Mouse (Mus musculus) thymus, postnatal 10 days (tissue): ENCODE results near the gene Msx1.
"Not testable (repeated sequence)": the region's sequence is repeated elsewhere in the genome, so short reads cannot be mapped to it uniquely, and the experiment has no call there.

Experiments
- DNase-seq, 2 experiments: peaks; one replicate each; pipeline ENCODE4 v3.0.0; 2021; ENCODE audit warnings: low spot score in 2 of 2

Gene Msx1

DNA sequence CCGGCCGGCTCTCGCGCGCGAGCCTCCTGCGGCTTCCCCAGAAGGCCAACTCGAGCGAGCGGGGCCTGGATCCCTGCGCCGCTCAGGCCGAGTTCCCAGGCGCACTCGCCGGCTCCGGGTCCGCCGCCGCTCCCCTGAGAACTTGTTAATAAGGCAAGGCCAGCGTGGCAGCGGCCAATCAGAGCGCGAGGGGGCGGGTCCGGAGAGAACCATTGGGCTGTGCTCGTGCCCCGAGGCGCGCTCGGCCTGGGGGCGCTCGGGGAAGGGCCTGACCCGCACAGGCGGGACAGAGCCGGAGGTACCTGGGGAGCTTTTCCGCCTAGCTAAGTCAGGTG, at the start of gene Msx1:
Gene Msx1 (minus strand): TSS at position 123 of the 335 bp plus-strand sequence.
- no peak for DNase-seq

DNA sequence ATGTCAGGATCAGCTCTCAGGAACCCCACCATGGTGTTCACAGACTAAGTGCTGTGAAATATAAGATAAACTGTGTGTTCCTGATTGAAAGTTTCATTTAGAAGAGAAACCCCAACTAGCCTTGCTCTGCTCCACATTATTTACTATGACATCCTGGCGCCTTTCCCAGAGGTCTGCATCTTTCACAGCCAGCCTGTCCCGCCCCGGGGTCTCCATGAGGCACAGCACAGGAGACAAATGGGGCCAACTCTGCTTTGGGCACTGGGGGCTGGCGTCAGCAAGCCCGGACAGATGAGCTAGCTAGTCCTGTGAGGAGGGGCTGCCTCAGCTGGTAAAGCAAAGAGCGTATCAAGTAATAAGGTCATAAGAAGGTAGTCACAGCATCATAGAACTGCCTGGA, 41.1 kb upstream of the Msx1 start:
- DNase-seq: no peak

DNA sequence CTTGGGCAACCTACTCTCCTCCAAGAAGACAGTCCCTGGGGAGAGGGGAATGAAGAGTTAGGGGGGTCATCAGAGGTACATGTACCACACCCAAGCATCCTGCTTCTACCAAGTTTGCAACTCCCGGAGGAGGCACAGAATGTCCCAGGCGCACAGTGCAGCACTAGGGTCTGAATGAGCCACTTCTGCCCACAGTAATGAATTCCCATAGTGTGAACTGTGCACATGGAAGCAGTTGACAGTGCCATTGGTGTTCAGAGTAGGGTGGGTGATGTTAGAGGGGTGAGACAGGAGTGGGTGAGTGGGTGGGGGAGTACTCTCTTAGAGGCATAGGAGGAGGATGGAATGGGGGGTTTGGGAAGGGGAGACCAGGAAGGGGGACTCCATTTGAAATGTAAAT, 39.9 kb upstream of the Msx1 start:
- DNase-seq: no peak

DNA sequence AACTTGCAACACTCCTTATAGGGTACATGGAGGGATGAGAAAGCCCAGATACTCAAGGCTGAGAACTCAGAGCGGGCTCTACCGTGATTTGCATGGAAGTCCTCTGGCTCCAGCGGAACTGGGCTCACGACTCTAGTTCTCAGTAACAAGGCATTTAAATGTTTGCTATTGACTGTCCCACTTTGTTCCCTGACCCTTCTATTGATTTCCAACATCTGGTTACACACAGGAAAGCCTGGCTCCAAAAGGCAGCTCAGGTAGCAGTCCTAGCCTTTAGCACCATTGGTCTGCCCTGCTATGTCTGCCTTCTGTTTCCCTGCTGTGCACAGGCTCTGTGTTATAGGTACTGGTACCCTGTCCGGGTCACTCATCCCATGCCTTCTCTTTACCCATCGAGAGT, 36.5 kb upstream of the Msx1 start:
- DNase-seq: no peak

DNA sequence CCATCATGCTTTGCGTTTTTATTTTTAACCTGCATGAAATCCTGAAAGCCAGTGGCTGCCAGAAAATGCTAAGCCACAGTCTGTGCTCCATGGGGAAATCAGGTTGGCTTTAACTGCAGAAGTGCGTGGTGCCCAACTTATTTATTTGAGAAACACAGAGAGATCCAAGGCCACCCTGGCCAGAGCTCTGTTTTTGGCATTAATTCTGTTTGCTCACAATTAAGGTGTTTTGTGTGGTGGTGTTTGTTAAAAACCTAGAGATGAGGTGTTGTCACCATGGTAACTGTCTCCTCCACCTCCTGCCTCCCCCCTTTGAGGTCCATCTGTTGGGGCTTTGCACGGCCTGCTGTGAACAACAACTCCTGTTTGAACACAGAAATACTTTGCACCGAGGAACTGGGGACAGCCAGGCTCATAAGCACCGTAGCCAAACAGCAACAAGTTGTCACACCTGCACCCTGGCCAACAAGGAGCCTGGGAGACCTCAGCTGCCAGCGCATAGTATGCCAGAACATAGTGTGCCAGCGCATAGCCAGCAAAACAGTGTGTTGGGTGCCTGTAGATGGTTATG, 35.9 kb upstream of the Msx1 start:
- no peak for DNase-seq

DNA sequence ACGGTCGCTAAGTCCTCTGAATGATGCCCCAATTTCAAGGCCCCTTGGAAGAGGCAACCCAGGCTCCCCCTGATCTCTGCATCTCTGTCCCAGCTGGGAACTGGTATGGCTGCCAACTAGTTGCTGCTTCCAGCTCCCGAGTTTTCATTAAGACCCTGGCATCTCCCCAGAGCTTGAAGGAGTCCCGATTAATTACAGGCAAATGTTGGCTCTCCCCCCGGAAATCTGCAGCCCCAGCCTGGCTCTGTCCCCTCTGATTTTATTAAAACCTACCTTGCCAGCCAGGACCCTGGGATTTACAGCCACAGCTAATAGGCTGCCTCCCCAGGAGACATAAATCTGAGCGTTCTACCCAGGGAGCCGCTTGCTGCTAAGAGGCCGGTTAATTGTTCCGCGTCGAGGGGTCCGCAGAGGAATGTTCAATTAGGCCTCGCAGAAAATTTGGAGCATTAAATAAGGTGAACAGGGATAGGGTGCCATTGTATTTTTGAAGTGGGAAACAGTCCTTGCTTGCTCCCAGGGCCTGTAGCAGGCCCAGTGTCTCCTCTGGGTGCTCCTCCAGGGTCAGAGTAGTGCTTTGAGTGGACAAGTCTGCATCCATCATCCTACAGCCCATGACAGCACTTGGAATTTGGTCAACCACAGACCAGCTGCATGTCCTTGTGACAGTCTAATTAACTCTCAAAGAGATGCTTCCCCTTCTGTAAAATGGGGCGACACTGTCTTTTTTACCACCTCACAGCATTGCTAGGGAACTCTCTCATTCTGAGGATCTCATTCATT, 33.6 kb upstream of the Msx1 start:
- no peak for DNase-seq

DNA sequence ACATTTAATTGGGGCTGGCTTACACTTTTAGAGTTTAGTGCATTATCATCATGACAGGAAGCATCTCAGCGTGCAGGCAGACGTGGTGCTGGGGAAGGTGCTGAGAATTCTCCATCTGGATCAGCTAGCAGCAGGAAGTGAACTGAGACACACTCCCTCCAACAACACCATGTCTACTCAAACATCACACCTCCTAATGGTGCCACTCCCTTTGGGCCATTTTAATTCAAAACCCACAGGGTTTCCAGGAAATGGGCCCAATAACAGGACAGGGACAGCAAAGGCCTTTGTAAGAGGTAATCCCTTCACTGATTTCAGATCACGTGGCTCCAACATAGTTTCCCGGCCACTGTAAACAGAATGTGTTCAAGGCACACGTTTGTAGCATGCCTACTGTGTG, 31.7 kb upstream of the Msx1 start:
- DNase-seq: no peak

DNA sequence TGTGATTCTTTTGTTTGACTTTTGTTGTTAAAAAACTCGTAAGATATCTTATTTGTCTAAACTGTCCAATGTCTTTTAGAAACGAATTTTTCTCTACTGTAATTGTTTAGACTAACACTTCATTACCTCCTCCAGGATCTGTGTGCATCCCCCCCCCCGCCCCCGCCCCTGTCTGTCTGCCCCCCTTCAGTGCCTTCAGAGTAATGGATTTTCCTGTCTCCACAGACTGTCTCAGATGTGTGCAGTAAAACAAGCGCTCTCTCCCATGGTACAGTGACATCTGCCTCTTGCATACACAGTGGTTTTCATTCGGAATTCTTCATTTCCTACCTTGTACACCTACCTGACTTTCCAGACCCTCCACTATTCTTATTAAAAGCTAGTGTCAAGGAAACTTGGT, 29.9 kb upstream of the Msx1 start:
- DNase-seq: no peak

DNA sequence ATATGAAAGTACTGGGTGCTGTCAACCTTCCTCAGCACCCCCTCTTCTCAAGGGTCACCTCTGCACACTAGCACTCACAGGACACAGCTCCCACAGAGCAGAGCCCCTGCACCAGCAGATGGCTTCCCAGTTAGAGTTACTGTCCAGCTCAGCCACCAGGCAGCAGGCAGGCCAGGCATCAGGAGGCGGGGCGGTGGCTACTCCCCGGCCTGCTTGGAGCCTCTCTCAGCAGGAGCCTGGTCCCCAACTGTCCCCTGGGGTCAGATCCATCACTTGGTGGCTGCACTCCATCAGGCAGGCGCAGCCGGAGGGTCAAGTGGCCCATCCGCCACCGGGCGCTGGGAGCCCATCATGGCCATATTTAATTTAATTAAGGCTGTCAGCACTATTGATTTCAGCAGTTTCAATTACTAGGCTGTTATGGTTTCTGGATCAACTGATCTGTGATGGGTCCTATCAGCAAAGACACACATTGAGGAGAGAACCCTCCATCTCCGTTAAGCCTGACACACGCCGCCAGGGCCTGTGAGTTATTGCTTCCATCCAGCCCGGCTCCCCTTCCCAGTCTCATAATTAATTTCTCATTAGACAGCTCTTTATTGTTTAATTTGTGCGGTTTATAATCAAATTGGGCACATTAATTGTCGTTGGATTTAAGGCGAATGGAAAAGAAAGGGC, 27.1 kb upstream of the Msx1 start:
- DNase-seq: no peak

DNA sequence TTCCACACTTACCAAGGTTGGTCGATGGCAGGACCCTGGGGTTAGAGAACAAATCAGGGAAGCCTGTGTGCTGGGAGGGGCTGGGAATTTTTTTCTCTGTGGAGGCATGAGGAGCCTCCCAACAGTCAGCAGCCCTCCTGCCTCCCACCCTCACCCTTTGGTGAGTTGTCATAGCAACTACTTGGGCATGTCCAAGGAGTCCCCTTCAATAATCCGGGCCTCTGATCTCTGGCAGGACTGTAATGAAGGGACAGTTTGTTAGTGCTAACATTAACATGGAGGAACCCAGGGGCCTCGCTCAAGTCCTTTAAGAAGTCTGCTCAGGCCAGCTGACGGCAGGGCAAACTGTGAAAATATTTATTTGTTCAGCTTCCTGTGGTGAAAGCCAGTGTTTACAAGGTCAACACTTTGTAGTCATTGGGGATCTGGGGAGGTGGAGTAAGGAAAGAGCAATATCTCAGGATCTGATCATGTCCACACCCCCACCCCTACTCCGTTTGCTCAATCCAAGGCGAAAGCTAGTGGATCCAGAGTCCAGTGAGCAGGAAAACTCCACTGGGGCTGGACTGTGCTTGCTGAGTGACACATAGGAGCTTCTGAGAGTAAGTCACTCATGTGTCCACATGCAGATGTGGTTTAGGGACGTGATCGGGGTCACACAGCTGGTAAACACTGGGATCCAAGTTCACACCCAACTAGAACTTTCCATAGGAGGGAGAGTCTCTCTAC, 24.8 kb upstream of the Msx1 start:
- DNase-seq: no peak

DNA sequence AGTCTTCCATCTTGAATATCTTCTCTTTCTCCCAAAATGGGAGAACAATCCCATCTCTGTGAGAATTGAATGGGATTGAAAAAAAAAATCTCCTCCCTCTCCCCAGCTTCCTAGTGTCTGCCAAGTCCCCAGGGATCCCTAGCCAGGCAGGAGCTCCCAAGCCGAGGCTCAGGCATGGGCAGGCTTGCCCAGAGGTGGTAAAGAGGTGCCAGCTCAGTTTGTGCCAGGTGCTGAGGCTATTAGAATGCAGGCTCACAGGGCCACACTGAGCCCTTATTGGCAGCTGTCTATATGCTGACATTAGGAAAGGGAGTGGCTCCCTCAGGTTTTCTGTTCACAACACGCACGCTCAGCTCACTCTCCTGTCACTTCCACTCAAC, 11.9 kb upstream of the Msx1 start:
- DNase-seq: no peak

DNA sequence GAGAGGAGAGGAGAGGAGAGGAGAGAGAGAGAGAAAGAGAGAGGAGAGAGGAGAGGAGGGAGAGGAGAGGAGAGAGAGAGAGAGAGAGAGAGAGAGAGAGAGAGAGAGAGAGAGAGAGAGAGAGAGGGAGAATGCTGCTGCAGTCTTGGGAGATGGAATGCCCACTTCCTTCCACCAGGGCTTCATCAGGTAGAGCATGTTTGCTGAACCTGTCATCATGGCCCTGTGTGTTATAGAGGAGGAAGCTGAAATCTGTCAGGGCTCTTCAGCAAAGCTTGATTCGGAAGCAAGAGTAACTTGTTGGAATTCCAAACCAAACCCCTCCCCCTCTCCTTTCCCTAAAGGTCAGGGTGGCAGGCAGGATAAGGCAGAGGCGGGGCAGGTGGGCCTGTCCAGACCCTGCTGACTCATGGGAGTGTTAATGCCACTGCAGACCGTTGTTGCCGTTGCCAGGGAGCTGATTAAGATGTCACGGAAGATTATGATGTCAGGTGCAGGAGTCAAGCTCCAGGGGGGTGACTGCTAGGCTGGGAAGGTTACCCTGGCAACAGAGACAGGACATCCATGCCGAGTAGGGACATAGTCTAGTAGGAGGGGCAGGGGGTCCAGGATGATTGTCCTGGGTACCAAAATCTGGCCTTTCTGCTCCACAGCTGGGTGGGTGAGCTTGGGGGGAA, 11.3 kb upstream of the Msx1 start:
- no peak for DNase-seq

DNA sequence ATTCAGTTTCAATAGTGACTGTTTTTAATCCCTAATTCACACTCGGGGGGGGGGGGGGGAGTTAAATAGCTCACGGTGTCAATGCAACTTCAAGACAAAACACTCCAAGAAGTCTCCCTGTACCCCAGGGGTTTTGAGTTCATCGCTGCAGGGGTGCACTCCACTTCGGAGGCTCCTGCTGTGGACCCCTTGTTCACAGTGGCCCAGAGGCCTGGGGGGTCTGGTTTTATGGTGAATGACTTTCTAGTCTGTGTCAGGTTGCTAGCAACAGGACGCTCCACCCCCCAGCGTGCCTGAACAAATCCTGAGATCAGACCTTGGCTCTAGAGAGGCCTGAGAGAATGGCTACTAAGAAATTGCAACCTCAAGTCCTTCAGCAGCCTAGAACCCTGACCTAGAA, 8.4 kb upstream of the Msx1 start:
- DNase-seq: no peak

DNA sequence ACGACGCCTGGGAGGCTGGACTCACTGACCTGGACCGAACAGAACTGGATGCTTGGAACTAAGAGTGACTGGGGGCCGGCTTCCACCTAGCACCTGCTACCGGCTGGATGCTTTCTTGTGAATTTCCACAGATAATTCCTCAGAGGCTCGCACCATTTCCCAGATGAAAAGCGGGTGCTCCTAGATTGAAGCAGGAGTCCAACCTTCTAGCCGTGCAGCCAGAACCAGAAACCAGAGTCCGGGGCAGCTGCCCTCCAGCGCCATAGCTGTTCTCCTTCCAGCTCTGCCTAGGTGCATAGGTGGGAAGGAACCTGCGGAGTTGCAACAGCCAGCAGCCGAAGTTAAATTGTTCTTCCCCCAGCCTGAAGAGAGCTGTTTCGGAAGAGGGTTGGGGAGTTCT, 7.6 kb upstream of the Msx1 start:
- DNase-seq: no peak

DNA sequence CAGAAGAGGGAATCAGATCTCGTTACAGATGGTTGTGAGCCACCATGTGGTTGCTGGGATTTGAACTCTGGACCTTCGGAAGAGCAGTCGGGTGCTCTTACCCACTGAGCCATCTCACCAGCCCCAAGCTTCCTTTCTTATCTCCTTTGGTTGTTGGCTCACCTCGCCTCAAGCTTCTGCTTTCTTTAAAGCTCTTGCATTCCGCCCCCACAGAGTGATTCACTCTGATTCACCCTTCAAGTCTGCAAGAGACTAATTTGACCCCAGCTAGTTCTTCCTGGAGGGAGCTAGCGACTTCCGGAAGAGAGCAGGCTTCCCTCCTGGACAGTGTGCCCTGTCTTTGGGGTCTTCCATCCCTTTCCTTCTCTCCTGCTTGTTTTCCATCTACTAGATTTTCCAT, 6.1 kb upstream of the Msx1 start:
- not testable (repeated sequence) for DNase-seq

DNA sequence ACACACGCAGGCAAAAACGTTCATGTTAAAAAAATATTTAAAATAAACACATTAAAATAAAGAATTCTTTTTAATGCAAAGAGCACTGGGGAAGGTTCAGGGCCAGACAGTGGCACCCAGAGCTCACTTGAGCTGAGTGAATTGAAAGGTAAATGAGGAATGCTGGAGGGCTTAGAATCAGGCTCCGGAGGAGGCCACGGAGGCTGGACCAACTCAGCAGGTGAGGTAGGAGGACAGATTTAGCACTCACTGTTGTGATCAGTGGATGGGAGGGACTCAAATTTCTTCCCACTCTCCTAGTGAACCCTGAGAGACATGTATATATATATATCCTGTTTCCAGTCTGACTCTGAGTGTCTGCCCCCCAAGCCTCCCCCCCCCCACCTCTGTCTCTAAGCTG, 5.5 kb upstream of the Msx1 start:
- no peak for DNase-seq

DNA sequence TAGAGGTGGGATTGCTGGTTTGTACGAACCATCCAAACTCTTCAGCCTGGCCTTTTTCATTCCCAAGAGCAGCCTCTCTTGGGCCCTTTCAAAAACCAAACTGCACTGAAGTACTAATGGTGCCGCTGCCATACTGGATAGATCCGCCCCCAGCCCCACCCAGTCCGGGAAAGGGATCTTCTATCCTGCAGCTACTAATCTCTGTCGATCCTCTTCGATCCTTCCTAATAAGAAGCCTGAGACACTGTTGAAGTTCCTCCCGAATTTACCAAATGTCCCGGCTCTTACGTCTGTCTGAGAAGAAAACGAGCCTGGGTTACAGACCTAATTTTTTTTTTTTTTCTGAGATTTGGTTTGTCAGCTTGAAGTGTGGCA, 4.9 kb upstream of the Msx1 start:
- no peak for DNase-seq

DNA sequence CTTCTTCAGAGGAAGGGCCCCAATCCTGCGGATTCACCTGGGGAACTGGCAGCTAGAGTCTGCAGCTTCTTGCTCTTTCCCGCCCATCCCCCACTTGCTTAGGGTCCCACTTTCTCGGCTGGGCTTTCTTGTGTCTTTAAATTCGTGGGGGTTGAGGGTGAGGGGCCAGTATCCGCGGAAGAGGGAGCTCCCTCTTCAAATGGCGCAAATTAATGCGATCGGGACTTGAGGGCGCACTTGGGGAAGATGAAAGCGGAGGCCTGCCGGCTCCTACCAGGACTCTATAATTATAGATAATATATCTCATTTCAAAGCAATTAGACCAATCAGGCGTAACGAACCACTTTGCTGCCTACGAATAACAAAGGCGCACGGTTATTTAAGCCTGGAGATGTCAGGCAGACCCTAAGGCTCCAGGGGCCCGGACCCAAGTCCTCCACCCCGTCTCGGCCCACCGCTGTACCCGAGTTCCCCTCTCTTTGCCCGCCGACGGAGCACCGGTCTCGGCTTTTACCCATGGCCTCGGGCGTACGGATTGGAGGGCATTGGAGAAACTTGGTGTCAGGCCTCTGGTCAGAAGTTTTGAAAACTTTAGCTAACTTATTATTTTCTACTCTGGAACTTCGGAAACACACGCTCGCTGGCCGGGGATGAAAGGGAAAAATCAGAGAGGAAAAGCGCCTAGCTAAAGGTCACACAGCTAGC, 4.4 kb upstream of the Msx1 start:
- DNase-seq: no peak

DNA sequence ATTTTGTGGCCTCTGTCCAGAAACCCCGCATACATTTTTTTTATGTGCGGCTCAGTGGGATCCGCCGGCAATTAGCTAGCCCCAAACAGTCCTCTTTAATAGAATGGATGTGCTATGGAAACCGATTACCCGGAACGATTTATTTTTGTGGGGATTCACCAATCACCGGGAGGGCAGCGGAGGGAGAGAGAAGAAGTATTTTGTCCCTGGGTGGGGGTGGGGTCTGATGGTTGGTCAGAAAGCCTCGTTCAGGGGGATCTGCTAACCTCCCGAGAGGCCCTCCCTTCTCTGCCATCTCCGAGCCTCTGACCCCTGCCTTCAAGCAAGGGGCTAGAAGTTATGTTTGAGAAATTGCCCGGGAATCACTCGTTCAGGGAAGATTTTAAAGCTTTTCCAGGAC, 3.6 kb upstream of the Msx1 start:
- no peak for DNase-seq

DNA sequence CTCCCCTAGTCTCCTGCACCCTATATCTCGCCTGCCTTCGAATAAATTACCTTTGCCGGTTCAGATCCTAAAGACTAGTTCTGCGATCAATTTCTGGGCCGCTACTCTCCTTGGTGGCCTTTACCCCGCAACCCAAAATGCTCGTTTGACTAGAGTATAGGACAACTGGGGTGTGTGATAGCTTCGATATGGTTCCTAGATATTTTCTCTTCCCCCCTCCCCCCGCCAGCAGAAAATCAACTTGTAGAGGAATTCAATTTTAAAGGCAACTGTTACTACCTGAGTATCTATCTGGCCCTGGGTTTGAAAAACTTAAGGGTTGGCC, 3.2 kb upstream of the Msx1 start:
- no peak for DNase-seq

DNA sequence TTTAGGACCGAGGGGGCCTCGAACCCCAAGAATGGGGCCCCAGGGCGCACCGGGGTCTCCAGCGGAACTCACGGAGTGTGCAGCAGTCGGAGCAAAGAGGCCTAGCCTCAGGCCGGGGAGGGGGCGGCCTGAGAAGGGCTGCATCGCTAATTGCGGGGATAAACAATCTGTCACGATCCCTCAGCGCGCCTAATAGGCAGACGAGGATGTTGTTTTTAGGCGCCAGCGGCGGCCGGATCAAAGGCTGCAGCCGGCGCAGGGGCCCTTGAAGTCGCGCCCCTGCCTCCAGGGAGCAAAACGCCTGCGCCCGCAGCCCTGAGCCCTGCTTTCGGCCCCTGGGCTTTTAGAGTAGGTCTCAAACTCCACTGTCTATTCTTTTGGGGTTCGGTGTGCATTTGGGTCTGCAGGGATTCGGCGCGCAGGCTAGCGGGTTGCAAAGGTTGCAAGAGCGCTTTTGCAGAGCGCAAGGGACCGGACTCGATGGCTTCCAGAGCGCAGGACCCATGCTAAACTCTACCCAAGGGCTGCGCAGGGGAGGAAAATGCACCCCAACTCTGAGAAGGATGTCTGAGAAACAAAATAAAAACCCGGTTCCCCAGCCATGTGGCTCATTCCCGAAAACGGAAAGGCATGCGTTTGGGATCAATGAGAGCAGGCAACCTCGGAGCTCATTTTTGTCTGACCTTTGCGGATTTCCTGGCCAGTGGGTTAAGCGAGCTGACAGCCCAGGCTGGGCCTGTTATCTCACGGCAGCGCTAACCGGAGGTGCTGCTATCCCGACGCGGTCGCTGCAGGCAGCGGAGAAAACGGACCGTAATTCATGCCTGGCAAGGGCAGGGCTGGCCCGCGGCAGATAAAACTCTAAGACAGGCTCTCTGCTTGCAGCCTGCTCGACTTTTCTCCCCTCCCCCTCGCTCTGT, 2.6 kb upstream of the Msx1 start:
- no peak for DNase-seq
